Mouse (Mus musculus) megakaryocyte, embryonic 14.5 days (primary cell): ENCODE measurements at regions not wholly inside any gene's neighbourhood (a gene's known extent, or its start where the extent isn't known, plus 50 kb on each side); places are given as distances from the start of the nearest gene placed in this dataset.

Source experiments
- FLI1 ChIP-seq: IDR thresholded peaks from 2 replicates; pipeline ENCODE4 v1.6.1; 2012; ENCODE audit warnings: low read length, inconsistent platforms, mixed read lengths
- GATA1 ChIP-seq: IDR thresholded peaks from 3 replicates; pipeline ENCODE4 v1.6.1; 2012; ENCODE audit warnings: mixed read lengths, low read length, inconsistent platforms, borderline replicate concordance

DNA sequence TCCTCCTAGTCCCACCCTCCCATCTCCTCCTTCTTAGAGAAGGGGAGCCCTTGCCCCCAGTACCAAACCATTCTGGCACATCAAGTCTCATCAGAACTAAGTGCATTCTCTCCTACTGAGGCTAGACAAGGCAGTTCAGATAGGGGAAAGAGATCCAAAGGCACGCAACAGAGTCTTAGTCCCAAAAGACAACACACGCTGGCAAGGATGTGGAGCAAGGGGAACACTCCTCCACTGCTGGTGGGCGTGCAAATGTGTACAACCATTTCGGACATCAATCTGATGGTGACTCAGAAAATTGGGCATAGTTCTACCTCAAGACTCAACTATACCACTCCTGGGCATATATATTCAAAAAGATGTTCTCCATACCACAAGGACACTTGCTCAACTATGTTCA is 506.7 kb upstream of the Mgmt start:
- TF ChIP-seq GATA1 (no peak), FLI1 (no peak)
